Mouse (Mus musculus): ENCODE data around the gene Tceal7. TPM values are rescaled to one million over a fixed set of nuclear protein-coding genes. Genes with fewer than 3 reads are reported as not detected.

Gene Tceal7
- polyA plus RNA-seq, 1 experiment from 2014 or later, result 0.44 TPM

GRCm38 (mm10) chrX:136204406-136204805 is 10.2 kb upstream of the Tceal7 start:
- Histone ChIP-seq H3K36me3 (no peaks in the 10 kb centered on the region), H3K27me3 (ENCODE audit: low read depth, poor library complexity, severe bottlenecking) (peaks cover 53% of the 10 kb centered on the region), H3K4me1 (peaks cover 6% of the 10 kb centered on the region; the same call in 1 of the 2 replicates), H3K27ac (no peak overlapping the region), H3K9me3 (replicated peaks) (no peaks in the 10 kb centered on the region), H3K4me3 (no peak overlapping the region)
- 87% methylated on average over 6 of the region's 6 CpGs for WGBS
- no peak for DNase-seq (ENCODE audit: low spot score)

GRCm38 (mm10) chrX:136213396-136213795 is 1.2 kb upstream of the Tceal7 start:
- Histone ChIP-seq H3K4me3 (no peak overlapping the region), H3K36me3 (no peaks in the 10 kb centered on the region), H3K27ac (no peak overlapping the region), H3K27me3 (ENCODE audit: low read depth, poor library complexity, severe bottlenecking) (peaks cover 46% of the 10 kb centered on the region), H3K4me1 (no peaks in the 10 kb centered on the region), H3K9me3 (replicated peaks) (no peaks in the 10 kb centered on the region)
- DNase-seq (ENCODE audit: low spot score), result no peak
- WGBS, result 60% methylated on average over 2 of the region's 2 CpGs

- Histone ChIP-seq H3K36me3 (no peaks in the 10 kb centered on the region), H3K4me1 (no peaks in the 10 kb centered on the region), H3K4me3 (no peak overlapping the region), H3K27ac (no peak overlapping the region), H3K9me3 (replicated peaks) (no peaks in the 10 kb centered on the region), H3K27me3 (ENCODE audit: low read depth, poor library complexity, severe bottlenecking) (peaks cover 44% of the 10 kb centered on the region)
- DNase-seq (ENCODE audit: low spot score), result no peak
- WGBS, result 75% methylated on average over 1 of the region's 1 CpGs
Measured at GRCm38 (mm10) chrX:136216303-136216702, 1.7 kb downstream of the Tceal7 start.

- Histone ChIP-seq H3K27ac (no peak overlapping the region), H3K36me3 (no peaks in the 10 kb centered on the region), H3K4me1 (no peaks in the 10 kb centered on the region), H3K4me3 (no peak overlapping the region), H3K9me3 (replicated peaks) (no peaks in the 10 kb centered on the region), H3K27me3 (ENCODE audit: low read depth, poor library complexity, severe bottlenecking) (peaks cover 62% of the 10 kb centered on the region)
- DNase-seq (ENCODE audit: low spot score), result no peak
- WGBS, result 86% methylated on average over 6 of the region's 6 CpGs
Measured at GRCm38 (mm10) chrX:136223714-136224113, 9.1 kb downstream of the Tceal7 start.

- no peak overlapping the region for H3K27ac ChIP-seq
- no peak overlapping the region for H3K4me3 ChIP-seq
- H3K36me3 ChIP-seq, result no peaks in the 10 kb centered on the region
- DNase-seq (ENCODE audit: low spot score), result no peak
- no peaks in the 10 kb centered on the region for H3K4me1 ChIP-seq
- H3K27me3 ChIP-seq (ENCODE audit: low read depth, poor library complexity, severe bottlenecking), result peaks cover 66% of the 10 kb centered on the region
- 80% methylated on average over 5 of the region's 5 CpGs for WGBS
- no peaks in the 10 kb centered on the region for H3K9me3 ChIP-seq (replicated peaks)
Measured at GRCm38 (mm10) chrX:136227768-136228167, 13.2 kb downstream of the Tceal7 start.

- no peaks in the 10 kb centered on the region for H3K36me3 ChIP-seq
- H3K27ac ChIP-seq, result no peak overlapping the region
- DNase-seq (ENCODE audit: low spot score), result no peak
- no peaks in the 10 kb centered on the region for H3K9me3 ChIP-seq (replicated peaks)
- WGBS, result 58% methylated on average over 3 of the region's 3 CpGs
- H3K4me3 ChIP-seq, result no peak overlapping the region
- peaks cover 49% of the 10 kb centered on the region for H3K27me3 ChIP-seq (ENCODE audit: low read depth, poor library complexity, severe bottlenecking)
- no peaks in the 10 kb centered on the region for H3K4me1 ChIP-seq
Measured at GRCm38 (mm10) chrX:136238118-136238517, 23.5 kb downstream of the Tceal7 start.

GRCm38 (mm10) chrX:136243181-136243580 is 28.6 kb downstream of the Tceal7 start:
- Histone ChIP-seq H3K4me3 (no peak overlapping the region), H3K9me3 (replicated peaks) (no peaks in the 10 kb centered on the region), H3K27me3 (ENCODE audit: low read depth, poor library complexity, severe bottlenecking) (peaks cover 67% of the 10 kb centered on the region), H3K36me3 (peaks cover 17% of the 10 kb centered on the region), H3K27ac (no peak overlapping the region), H3K4me1 (no peaks in the 10 kb centered on the region)
- WGBS, result 89% methylated on average over 2 of the region's 2 CpGs
- no peak for DNase-seq (ENCODE audit: low spot score)

- 15% methylated on average over 20 of the region's 20 CpGs for WGBS
- Histone ChIP-seq H3K9me3 (replicated peaks) (no peaks in the 10 kb centered on the region), H3K36me3 (peaks cover 17% of the 10 kb centered on the region), H3K27ac (peak within 1 kb of the TSS; percentile 88), H3K27me3 (ENCODE audit: low read depth, poor library complexity, severe bottlenecking) (peaks cover 71% of the 10 kb centered on the region), H3K4me1 (no peaks in the 10 kb centered on the region), H3K4me3 (peak within 1 kb of the TSS; percentile 61)
- DNase-seq (ENCODE audit: low spot score), result peak; percentile 75
Measured at GRCm38 (mm10) chrX:136244574-136245229, 30.1 kb downstream of the Tceal7 start, which contains the start of gene Tceal9. Tceal9 (plus strand) TSS chrX:136245079.

- Histone ChIP-seq H3K4me3 (peak overlapping the region; percentile 61), H3K9me3 (replicated peaks) (no peaks in the 10 kb centered on the region), H3K27ac (peak overlapping the region; percentile 88), H3K27me3 (ENCODE audit: low read depth, poor library complexity, severe bottlenecking) (peaks cover 80% of the 10 kb centered on the region), H3K4me1 (no peaks in the 10 kb centered on the region), H3K36me3 (peaks cover 17% of the 10 kb centered on the region)
- 11% methylated on average over 15 of the region's 15 CpGs for WGBS
- DNase-seq (ENCODE audit: low spot score), result peak; percentile 54
Measured at GRCm38 (mm10) chrX:136245521-136246071, 31.0 kb downstream of the Tceal7 start.

GRCm38 (mm10) chrX:136248811-136249210 is 34.2 kb downstream of the Tceal7 start:
- no peak for DNase-seq (ENCODE audit: low spot score)
- Histone ChIP-seq H3K9me3 (replicated peaks) (no peaks in the 10 kb centered on the region), H3K27ac (no peak overlapping the region), H3K27me3 (ENCODE audit: low read depth, poor library complexity, severe bottlenecking) (peaks cover 83% of the 10 kb centered on the region), H3K4me1 (no peaks in the 10 kb centered on the region), H3K4me3 (no peak overlapping the region), H3K36me3 (peaks cover 17% of the 10 kb centered on the region)
- WGBS, result 82% methylated on average over 6 of the region's 6 CpGs

- 81% methylated on average over 7 of the region's 7 CpGs for WGBS
Measured at GRCm38 (mm10) chrX:136249671-136250070, 35.1 kb downstream of the Tceal7 start.

GRCm38 (mm10) chrX:136252023-136252729 is 37.6 kb downstream of the Tceal7 start:
- H3K4me3 ChIP-seq, result no peak overlapping the region
- no peaks in the 10 kb centered on the region for H3K4me1 ChIP-seq
- no peak overlapping the region for H3K27ac ChIP-seq
- H3K36me3 ChIP-seq, result peaks cover 10% of the 10 kb centered on the region
- WGBS, result 46% methylated on average over 6 of the region's 6 CpGs
- no peak for DNase-seq (ENCODE audit: low spot score)
- H3K9me3 ChIP-seq (replicated peaks), result no peaks in the 10 kb centered on the region
- H3K27me3 ChIP-seq (ENCODE audit: low read depth, poor library complexity, severe bottlenecking), result peaks cover 74% of the 10 kb centered on the region

More at GRCm38 (mm10) chrX:136249671-136250070, 35.1 kb downstream of the Tceal7 start:
- peaks cover 17% of the 10 kb centered on the region for H3K36me3 ChIP-seq
- H3K4me1 ChIP-seq, result no peaks in the 10 kb centered on the region
- H3K9me3 ChIP-seq (replicated peaks), result no peaks in the 10 kb centered on the region
- H3K4me3 ChIP-seq, result no peak overlapping the region
- no peak overlapping the region for H3K27ac ChIP-seq
- DNase-seq (ENCODE audit: low spot score), result no peak
- H3K27me3 ChIP-seq (ENCODE audit: low read depth, poor library complexity, severe bottlenecking), result peaks cover 85% of the 10 kb centered on the region

- H3K4me1 ChIP-seq, result peaks cover 7% of the 10 kb centered on the region; the same call in 1 of the 2 replicates
- 72% methylated on average over 5 of the region's 5 CpGs for WGBS
- DNase-seq (ENCODE audit: low spot score), result no peak
- H3K36me3 ChIP-seq, result peaks cover 15% of the 10 kb centered on the region
- H3K27ac ChIP-seq, result no peak overlapping the region
- H3K27me3 ChIP-seq (ENCODE audit: low read depth, poor library complexity, severe bottlenecking), result peaks cover 66% of the 10 kb centered on the region
- H3K4me3 ChIP-seq, result no peak overlapping the region
- no peaks in the 10 kb centered on the region for H3K9me3 ChIP-seq (replicated peaks)
Measured at GRCm38 (mm10) chrX:136267720-136268119, 53.1 kb downstream of the Tceal7 start.
